Mouse (Mus musculus) kidney, postnatal 14 days (tissue): ENCODE measurements around the gene Gm49354.
"Not testable (repeated sequence)": the region's sequence is repeated elsewhere in the genome, so short reads cannot be mapped to it uniquely, and the experiment has no call there.

ENCODE experiments used
- DNase-seq: peaks from one replicate; pipeline ENCODE4 v3.0.0; 2022; ENCODE audit warnings: mixed read lengths

The Gm49354 gene

GRCm38 (mm10) chr13:59766786-59767515, 15.1 kb downstream of the Gm49354 start:
- DNase-seq = peak; percentile 79

- DNase-seq = no peak
These were observed 19.3 kb downstream of the Gm49354 start for GRCm38 (mm10) chr13:59762791-59763190.

- DNase-seq = peak; percentile 36
These were observed 25.1 kb downstream of the Gm49354 start for GRCm38 (mm10) chr13:59756906-59757305.

GRCm38 (mm10) chr13:59750310-59750709, 31.7 kb downstream of the Gm49354 start:
- DNase-seq = no peak

GRCm38 (mm10) chr13:59746711-59747110, 35.3 kb downstream of the Gm49354 start, which contains the start of gene 1700014D04Rik:
TSS of gene 1700014D04Rik (minus strand) at chr13:59746752.
- DNase-seq = no peak

- no peak for DNase-seq
These were observed 35.9 kb downstream of the Gm49354 start for GRCm38 (mm10) chr13:59746164-59746563.

GRCm38 (mm10) chr13:59745462-59745861, 36.6 kb downstream of the Gm49354 start:
- no peak for DNase-seq

GRCm38 (mm10) chr13:59741697-59742096, 40.3 kb downstream of the Gm49354 start:
- peak; percentile 27 for DNase-seq

- peak; percentile 28 for DNase-seq
These were observed 40.9 kb downstream of the Gm49354 start for GRCm38 (mm10) chr13:59741096-59741495.

- no peak for DNase-seq
These were observed 42.6 kb downstream of the Gm49354 start for GRCm38 (mm10) chr13:59739397-59739796.

- DNase-seq = no peak
These were observed 43.6 kb downstream of the Gm49354 start for GRCm38 (mm10) chr13:59738455-59738854.

GRCm38 (mm10) chr13:59735190-59735589, 46.9 kb downstream of the Gm49354 start:
- no peak for DNase-seq

- not testable (repeated sequence) for DNase-seq
These were observed 47.7 kb downstream of the Gm49354 start for GRCm38 (mm10) chr13:59734347-59734746.

GRCm38 (mm10) chr13:59733936-59734335, 48.1 kb downstream of the Gm49354 start:
- DNase-seq = no peak

GRCm38 (mm10) chr13:59731652-59732051, 50.4 kb downstream of the Gm49354 start, which contains the start of gene Spata31d1d:
TSS of gene Spata31d1d (minus strand) at chr13:59731752.
- no peak for DNase-seq

- peak; percentile 85 for DNase-seq
These were observed 53.5 kb downstream of the Gm49354 start for GRCm38 (mm10) chr13:59728378-59729093.

- no peak for DNase-seq
These were observed 55.7 kb downstream of the Gm49354 start for GRCm38 (mm10) chr13:59726139-59726867.

GRCm38 (mm10) chr13:59722089-59722488, 60.0 kb downstream of the Gm49354 start:
- DNase-seq = not testable (repeated sequence)

GRCm38 (mm10) chr13:59719475-59719874, 62.6 kb downstream of the Gm49354 start:
- no peak for DNase-seq

- peak; percentile 35 for DNase-seq
These were observed 63.1 kb downstream of the Gm49354 start for GRCm38 (mm10) chr13:59718857-59719440.

- DNase-seq = no peak
These were observed 68.3 kb downstream of the Gm49354 start for GRCm38 (mm10) chr13:59713710-59714109.

GRCm38 (mm10) chr13:59711984-59712383, 70.1 kb downstream of the Gm49354 start, which contains the start of gene Spata31d1b:
TSS of gene Spata31d1b (plus strand) at chr13:59712284.
- DNase-seq = not testable (repeated sequence)

GRCm38 (mm10) chr13:59710230-59710629, 71.8 kb downstream of the Gm49354 start, which contains the start of gene Spata31d1a:
TSS of gene Spata31d1a (minus strand) at chr13:59710330.
- DNase-seq = no peak
